Mouse (Mus musculus): ENCODE data around the gene Mrtfa. TPM values are rescaled to one million over a fixed set of nuclear protein-coding genes. Genes with fewer than 3 reads are reported as not detected.

Gene Mrtfa
- total and polyA plus RNA-seq, 3 experiments, result 2.3 to 18.3 (median 17.2) TPM

DNA sequence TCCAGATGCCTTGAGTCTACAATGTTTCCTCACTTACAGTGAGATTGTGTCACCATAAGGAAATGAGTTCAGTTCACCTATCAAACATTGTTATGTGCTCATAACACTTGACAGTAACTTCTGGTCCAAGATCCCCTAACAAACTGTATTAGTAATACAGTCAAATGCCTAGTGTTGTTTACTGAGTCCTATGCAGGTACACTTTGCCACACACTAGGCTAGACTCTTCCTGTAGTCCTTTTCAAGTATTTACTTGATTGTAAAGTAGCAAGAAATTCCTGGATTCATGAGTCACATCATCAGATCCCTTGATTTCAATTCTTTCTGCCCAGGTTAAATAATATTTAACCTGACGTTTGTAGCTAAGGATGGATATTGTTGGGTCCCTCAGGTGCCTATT, 221.2 kb downstream of the Mrtfa start:
- H3K9me3 ChIP-seq (replicated peaks), result no peaks in the 10 kb centered on the region
- H3K27me3 ChIP-seq (ENCODE audit: insufficient read depth, low read length), result no peaks in the 10 kb centered on the region
- DNase-seq (ENCODE audit: low spot score) (no peak), ATAC-seq (ENCODE audit: extremely low read depth, insufficient number of reproducible peaks, low FRiP score, poor library complexity, severe bottlenecking) (no peak)
- H3K4me1 ChIP-seq (ENCODE audit: insufficient read depth, low read depth, low read length), result peaks cover 7% of the 10 kb centered on the region; the same call in 1 of the 2 replicates
- TF ChIP-seq GATA1 (IDR thresholded peaks at IDR 0.05; ENCODE audit: borderline replicate concordance, low read length) (no peak), GATA2 (IDR thresholded peaks at IDR 0.05; ENCODE audit: borderline replicate concordance, low read depth, low read length) (no peak), POLR2AphosphoS5 (IDR thresholded peaks at IDR 0.05; ENCODE audit: insufficient replicate concordance, low read depth, low read length) (no peak), CTCF (IDR thresholded peaks at IDR 0.05; ENCODE audit: low read depth, low read length) (no peak), TAL1 (conservative IDR thresholded peaks at IDR 0.05; ENCODE audit: low read depth, low read length) (no peak)
- peaks cover 64% of the 10 kb centered on the region for H3K36me3 ChIP-seq (replicated peaks)
- no peak overlapping the region for H3K4me3 ChIP-seq (ENCODE audit: low read depth, low read length)

Other genes with a start within 250 kb of the Mrtfa start
- 91.9 and 112 TPM in 2 replicates for gene Adsl, start 242.3 kb downstream of the Mrtfa start, total RNA-seq (2014; fragmentation: Nextera tagmentation)
- 174 and 221 TPM in 2 replicates for gene Adsl, start 242.3 kb downstream of the Mrtfa start, total RNA-seq (2017)
- gene Adsl, start 242.3 kb downstream of the Mrtfa start, polyA plus RNA-seq (2012), result 57.9 and 79.0 TPM in 2 replicates
- 17.9 and 18.9 TPM in 2 replicates for gene Sgsm3, start 213.0 kb downstream of the Mrtfa start, total RNA-seq (2014; fragmentation: Nextera tagmentation)
- gene Sgsm3, start 213.0 kb downstream of the Mrtfa start, total RNA-seq (2017), result 28.4 and 35.7 TPM in 2 replicates
- 8.4 and 8.5 TPM in 2 replicates for gene Sgsm3, start 213.0 kb downstream of the Mrtfa start, polyA plus RNA-seq (2012)
- gene Mchr1, start 44.7 kb upstream of the Mrtfa start, total RNA-seq (2014; fragmentation: Nextera tagmentation), result not detected in 2 replicates
- gene Mchr1, start 44.7 kb upstream of the Mrtfa start, total RNA-seq (2017), result 0.22 TPM in 1 of 2 replicates, not detected in the other
- not detected in 2 replicates for gene Mchr1, start 44.7 kb upstream of the Mrtfa start, polyA plus RNA-seq (2012)
- 41.5 and 50.9 TPM in 2 replicates for gene Slc25a17, start 170.1 kb upstream of the Mrtfa start, total RNA-seq (2014; fragmentation: Nextera tagmentation)
- gene Slc25a17, start 170.1 kb upstream of the Mrtfa start, total RNA-seq (2017), result 58.2 and 64.8 TPM in 2 replicates
- gene Slc25a17, start 170.1 kb upstream of the Mrtfa start, polyA plus RNA-seq (2012), result 1.8 and 2.2 TPM in 2 replicates
- gene St13, start 209.3 kb upstream of the Mrtfa start, total RNA-seq (2014; fragmentation: Nextera tagmentation), result 222 and 278 TPM in 2 replicates
- gene St13, start 209.3 kb upstream of the Mrtfa start, total RNA-seq (2017), result 264 and 337 TPM in 2 replicates
- 311 and 532 TPM in 2 replicates for gene St13, start 209.3 kb upstream of the Mrtfa start, polyA plus RNA-seq (2012)
- 18.3 and 28.3 TPM in 2 replicates for gene Xpnpep3, start 209.4 kb upstream of the Mrtfa start, total RNA-seq (2014; fragmentation: Nextera tagmentation)
- 18.8 and 22.9 TPM in 2 replicates for gene Xpnpep3, start 209.4 kb upstream of the Mrtfa start, total RNA-seq (2017)
- 0.61 and 0.90 TPM in 2 replicates for gene Xpnpep3, start 209.4 kb upstream of the Mrtfa start, polyA plus RNA-seq (2012)
- not detected in 2 replicates for gene Dnajb7, start 217.5 kb upstream of the Mrtfa start, total RNA-seq (2014; fragmentation: Nextera tagmentation)
- gene Dnajb7, start 217.5 kb upstream of the Mrtfa start, total RNA-seq (2017), result 0.49 TPM in 1 of 2 replicates, not detected in the other
- not detected in 2 replicates for gene Dnajb7, start 217.5 kb upstream of the Mrtfa start, polyA plus RNA-seq (2012)

Data from G1E (cell line).